Mouse (Mus musculus) lung, postnatal 0 days (tissue): ENCODE results near the gene Kdelc1. TPM values are rescaled to one million over a fixed set of nuclear protein-coding genes. Genes with fewer than 3 reads are reported as not detected.

Experiments used
- ATAC-seq: fragments of 200-750 bp; cut with Nextera tagmentation; 2 replicates; pipeline ENCODE4 v1.8.0; 2017; ENCODE audit warnings: moderate library complexity
- DNase-seq: peaks from one replicate; pipeline ENCODE4 v3.0.0-alpha.2; 2016; ENCODE audit warnings: low spot score
- H3K27ac ChIP-seq: fragments of 300-500 bp; sonication (generic); 2 replicates; pipeline ENCODE4 v1.5.1; 2014; ENCODE audit warnings: antibody characterized with exemption, mild to moderate bottlenecking, low read length, mixed read lengths
- H3K27me3 ChIP-seq: fragments of 300-500 bp; sonication (generic); replicated peaks from 2 replicates; pipeline ENCODE4 v1.6.1; 2014; ENCODE audit warnings: low read length, mixed read lengths; ENCODE audit not compliant: insufficient read depth
- H3K36me3 ChIP-seq: fragments of 300-500 bp; sonication (generic); 2 replicates; pipeline ENCODE4 v1.6.1; 2014; ENCODE audit warnings: low read length, mixed read lengths; ENCODE audit not compliant: insufficient read depth
- H3K4me1 ChIP-seq: fragments of 300-500 bp; sonication (generic); 2 replicates; pipeline ENCODE4 v1.6.1; 2014; ENCODE audit warnings: antibody characterized with exemption, low read depth, low read length, mixed read lengths; ENCODE audit not compliant: insufficient read depth
- H3K4me2 ChIP-seq: fragments of 300-500 bp; sonication (generic); replicated peaks from 2 replicates; pipeline ENCODE4 v1.6.1; 2014; ENCODE audit warnings: low read depth, mild to moderate bottlenecking, low read length, moderate library complexity, mixed read lengths
- H3K4me3 ChIP-seq: fragments of 300-500 bp; sonication (generic); 2 replicates; pipeline ENCODE4 v1.5.1; 2014; ENCODE audit warnings: low read depth, low read length
- H3K9ac ChIP-seq: fragments of 300-500 bp; sonication (generic); replicated peaks from 2 replicates; pipeline ENCODE4 v1.6.1; 2014; ENCODE audit warnings: low read depth, mild to moderate bottlenecking
- H3K9me3 ChIP-seq: fragments of 300-500 bp; sonication (generic); 2 replicates; pipeline ENCODE4 v1.6.1; 2016; ENCODE audit warnings: low read length, mixed read lengths
- CTCF ChIP-seq: IDR thresholded peaks from 2 replicates; pipeline ENCODE4 v1.5.1; 2016; ENCODE audit warnings: antibody characterized with exemption, mild to moderate bottlenecking
- EP300 ChIP-seq: IDR thresholded peaks from 2 replicates; pipeline ENCODE4 v1.6.1; 2016; ENCODE audit warnings: antibody characterized with exemption, mild to moderate bottlenecking, control low read depth
- WGBS: fragments of 180-500 bp; shearing (Covaris S2); extraction: QIAGEN DNeasy Blood & Tissue Kit; methylation state at CpG from one replicate; pipeline ENCODE4 v1.1.7; 2014; 5-methylcytosine and 5-hydroxymethylcytosine counted together
- polyA plus RNA-seq: library from polyadenylated mRNA; unstranded; fragments of >200 nt; fragmentation: Nextera tagmentation; extraction: Ambion mirVana; gene quantifications from 2 replicates; pipeline ENCODE4 v1.2.1, GENCODE M21; 2015

The Kdelc1 gene
- polyA plus RNA-seq, 1 experiment from 2014 or later: 26.5 TPM

DNA sequence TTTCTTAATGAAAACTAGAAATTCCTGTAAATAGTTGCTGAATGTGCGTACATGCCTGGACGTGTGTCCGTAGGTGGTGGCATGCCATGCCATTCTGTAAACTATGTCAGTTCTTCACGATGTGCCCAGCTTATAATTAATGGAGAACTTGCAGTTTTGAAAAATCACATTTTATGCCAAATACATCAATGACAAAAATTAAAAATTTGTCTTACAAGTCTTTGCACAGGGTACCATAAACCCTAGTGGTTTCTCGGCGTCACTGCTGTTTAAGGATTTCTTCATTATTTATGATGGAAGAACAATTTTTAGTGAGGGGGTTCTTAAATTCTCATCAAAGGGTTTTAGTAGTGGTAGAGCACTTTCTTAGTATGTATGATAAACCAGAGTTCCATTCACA is 30.1 kb upstream of the Kdelc1 start:
- no peak overlapping the region for H3K27ac ChIP-seq
- H3K9me3 ChIP-seq: no peaks in the 10 kb centered on the region
- peak overlapping the region; percentile 75 for H3K4me2 ChIP-seq
- ATAC-seq (no peak), DNase-seq (peak; percentile 29)
- H3K36me3 ChIP-seq: no peaks in the 10 kb centered on the region
- peak overlapping the region; percentile 92; the same call in 1 of the 2 replicates for H3K9ac ChIP-seq
- WGBS: 15% methylated on average over 6 of the region's 6 CpGs
- H3K4me1 ChIP-seq: no peaks in the 10 kb centered on the region
- TF ChIP-seq CTCF (peak; percentile 43), EP300 (no peak)
- peak overlapping the region; percentile 79 for H3K4me3 ChIP-seq
- no peaks in the 10 kb centered on the region for H3K27me3 ChIP-seq

DNA sequence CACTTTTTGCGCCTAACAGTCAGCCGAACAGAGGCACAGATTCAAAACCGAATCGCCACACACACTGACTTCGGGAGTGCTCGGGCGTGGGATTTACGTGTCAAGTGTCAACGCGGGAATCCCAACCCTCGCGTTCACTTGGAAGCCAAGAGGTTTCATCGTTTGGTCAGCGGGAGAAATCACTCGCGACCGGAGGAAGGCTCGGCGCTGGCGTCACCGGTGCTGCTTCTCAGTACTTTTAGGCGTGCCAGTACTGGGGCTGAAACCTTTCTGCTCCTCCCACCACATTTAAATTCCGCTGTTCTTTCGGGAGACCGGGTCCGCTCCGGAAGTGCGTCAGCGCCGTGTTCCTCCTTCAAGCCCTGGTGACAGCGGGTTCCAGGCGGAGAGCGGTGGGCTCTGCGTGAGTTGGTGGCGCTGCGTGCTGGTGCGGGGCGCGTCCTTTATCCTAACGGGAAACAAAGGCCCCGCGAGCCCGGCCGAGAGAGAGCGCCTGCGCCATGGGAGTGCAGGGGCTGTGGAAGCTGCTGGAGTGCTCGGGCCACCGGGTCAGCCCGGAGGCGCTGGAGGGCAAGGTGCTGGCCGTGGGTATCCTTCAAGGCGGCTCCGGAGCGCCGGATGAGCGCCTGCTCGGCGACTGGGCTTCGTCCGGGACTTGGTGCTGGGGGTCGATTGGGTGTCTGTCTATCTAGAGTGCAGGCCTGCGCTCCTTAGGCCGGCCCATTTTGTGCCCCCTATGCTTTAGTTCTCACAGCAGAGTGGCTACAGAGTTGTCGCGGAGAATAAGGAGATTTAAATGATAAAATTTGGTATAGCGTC is 29.2 kb upstream of the Kdelc1 start, which contains the start of gene Ercc5:
TSS of gene Ercc5 (plus strand) at position 182 of the 819 bp plus-strand sequence.
- H3K4me1 ChIP-seq: no peaks in the 10 kb centered on the region
- no peaks in the 10 kb centered on the region for H3K27me3 ChIP-seq
- ATAC-seq (peak; percentile 97), DNase-seq (peak; percentile 98)
- TF ChIP-seq CTCF (peak; percentile 1; the same call in 1 of the 2 replicates), EP300 (peak; percentile 55; the same call in 1 of the 2 replicates)
- peak within 1 kb of the TSS; percentile 79 for H3K4me3 ChIP-seq
- no peaks in the 10 kb centered on the region for H3K9me3 ChIP-seq
- H3K36me3 ChIP-seq: 0 out of 2 replicates have a peak, but pooled peaks cover 5% of the 10 kb centered on the region
- H3K27ac ChIP-seq: peak within 1 kb of the TSS; percentile 97
- H3K4me2 ChIP-seq: peak within 1 kb of the TSS; percentile 75
- peak within 1 kb of the TSS; percentile 92 for H3K9ac ChIP-seq
- 1% methylated on average over 65 of the region's 66 CpGs for WGBS

DNA sequence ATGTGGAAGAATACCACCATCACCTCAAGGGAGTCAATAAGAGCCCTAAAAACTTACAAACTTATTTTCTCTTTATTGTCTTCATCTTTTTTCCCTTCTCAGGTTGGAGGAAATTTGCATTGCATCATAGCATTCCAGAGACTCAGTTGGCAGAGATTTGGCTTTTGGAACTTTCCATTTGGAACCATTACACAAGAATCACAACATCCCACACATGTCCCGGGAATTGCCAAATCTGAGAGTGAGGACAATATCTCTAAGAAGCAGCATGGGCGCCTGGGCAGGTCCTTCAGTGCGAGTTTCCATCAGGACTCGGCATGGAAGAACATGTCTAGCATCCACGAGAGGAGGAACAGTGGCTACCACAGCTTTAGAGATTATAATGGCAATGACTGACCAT is 24.1 kb upstream of the Kdelc1 start:
- TF ChIP-seq CTCF (no peak), EP300 (no peak)
- ATAC-seq (no peak), DNase-seq (no peak)
- H3K9me3 ChIP-seq: no peaks in the 10 kb centered on the region
- H3K4me2 ChIP-seq: no peak overlapping the region
- H3K36me3 ChIP-seq: 0 out of 2 replicates have a peak, but pooled peaks cover 10% of the 10 kb centered on the region
- H3K27ac ChIP-seq: no peak overlapping the region
- H3K4me1 ChIP-seq: no peaks in the 10 kb centered on the region
- H3K9ac ChIP-seq: no peak overlapping the region
- no peaks in the 10 kb centered on the region for H3K27me3 ChIP-seq
- WGBS: 83% methylated on average over 5 of the region's 5 CpGs
- no peak overlapping the region for H3K4me3 ChIP-seq

DNA sequence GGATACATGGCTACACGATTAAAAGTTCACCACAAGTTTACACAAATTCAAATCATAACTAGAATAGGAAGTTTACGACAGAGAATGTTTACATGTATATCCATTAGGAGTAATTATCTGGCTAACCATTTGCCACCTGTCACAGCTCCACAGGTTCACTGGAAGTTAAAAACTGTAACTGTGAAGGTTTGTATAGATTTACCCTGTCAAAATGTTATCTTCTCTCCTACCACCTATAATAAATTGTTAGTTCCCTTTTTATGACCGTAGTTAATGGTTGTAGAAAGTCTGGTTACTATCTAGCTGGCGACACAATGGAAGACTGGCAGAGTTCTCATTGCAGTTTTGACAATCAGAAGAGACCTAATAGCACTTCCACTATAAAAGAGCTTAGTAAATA is 21.6 kb upstream of the Kdelc1 start:
- H3K4me3 ChIP-seq: no peak overlapping the region
- 0 out of 2 replicates have a peak, but pooled peaks cover 13% of the 10 kb centered on the region for H3K36me3 ChIP-seq
- H3K4me1 ChIP-seq: no peaks in the 10 kb centered on the region
- H3K27me3 ChIP-seq: no peaks in the 10 kb centered on the region
- H3K9ac ChIP-seq: no peak overlapping the region
- no peak for TF ChIP-seq EP300
- TF ChIP-seq CTCF: no peak
- no peak overlapping the region for H3K4me2 ChIP-seq
- H3K9me3 ChIP-seq: no peaks in the 10 kb centered on the region
- ATAC-seq (no peak), DNase-seq (no peak)
- no peak overlapping the region for H3K27ac ChIP-seq
- WGBS: 52% methylated on average over 4 of the region's 4 CpGs

DNA sequence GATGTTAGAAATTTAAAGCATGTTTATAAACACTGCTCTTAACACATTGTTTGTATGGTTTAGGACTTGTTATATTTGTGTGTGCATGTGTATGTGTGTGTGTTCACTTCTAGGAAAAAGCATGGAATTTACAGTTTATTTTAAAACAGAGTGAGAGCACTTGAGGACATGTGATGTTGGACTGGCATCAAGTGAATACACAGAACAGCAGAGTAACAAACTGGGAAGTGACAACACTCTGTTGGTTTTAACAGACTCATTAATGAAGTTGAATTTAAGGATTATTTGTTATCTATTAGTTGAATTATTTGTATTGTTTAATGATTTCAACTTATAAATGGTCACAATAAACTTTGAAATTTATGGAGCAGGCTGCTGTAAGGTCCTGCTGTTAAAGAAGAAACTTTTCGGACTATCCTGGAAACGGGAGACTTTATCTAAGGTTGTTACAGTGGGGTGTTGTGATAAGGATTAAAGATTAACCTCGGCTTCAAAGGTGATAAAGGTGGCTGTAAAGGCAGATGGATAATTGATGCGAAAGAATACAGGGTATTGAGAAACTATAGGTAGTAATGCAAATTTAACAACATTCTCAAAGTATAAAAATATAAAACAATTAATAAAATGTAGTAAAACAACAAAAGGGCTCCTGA is 11.4 kb upstream of the Kdelc1 start:
- DNase-seq (no peak), ATAC-seq (no peak)
- Histone ChIP-seq H3K4me2 (no peak overlapping the region), H3K4me1 (no peaks in the 10 kb centered on the region), H3K27ac (no peak overlapping the region), H3K36me3 (peaks cover 7% of the 10 kb centered on the region; the same call in 1 of the 2 replicates), H3K4me3 (no peak overlapping the region), H3K9me3 (no peaks in the 10 kb centered on the region), H3K27me3 (no peaks in the 10 kb centered on the region), H3K9ac (no peak overlapping the region)
- 55% methylated on average over 4 of the region's 4 CpGs for WGBS
- TF ChIP-seq EP300: no peak
- TF ChIP-seq CTCF: no peak

DNA sequence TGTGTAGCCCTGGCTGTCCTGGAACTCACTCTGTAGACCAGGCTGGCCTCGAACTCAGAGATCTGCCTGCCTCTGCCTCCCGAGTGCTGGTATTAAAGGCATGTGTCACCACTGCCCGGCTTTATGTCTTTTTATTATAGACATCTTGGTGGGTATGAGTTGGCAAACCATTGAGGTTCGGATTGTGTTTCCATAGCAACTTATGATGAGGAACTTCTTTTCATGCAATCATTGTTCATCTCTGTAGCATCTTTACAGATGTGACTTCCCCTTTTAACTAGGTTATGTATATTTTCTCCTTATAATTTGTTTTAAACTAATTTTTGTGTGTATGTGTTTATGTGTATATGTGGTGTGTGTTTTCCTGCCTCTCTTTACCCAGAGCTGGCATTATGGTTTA is 7.0 kb upstream of the Kdelc1 start:
- Histone ChIP-seq H3K9me3 (no peaks in the 10 kb centered on the region), H3K27me3 (no peaks in the 10 kb centered on the region), H3K9ac (no peak overlapping the region), H3K27ac (no peak overlapping the region), H3K4me2 (no peak overlapping the region), H3K4me1 (no peaks in the 10 kb centered on the region), H3K4me3 (no peak overlapping the region), H3K36me3 (peaks cover 7% of the 10 kb centered on the region; the same call in 1 of the 2 replicates)
- DNase-seq: no peak
- WGBS: 90% methylated on average over 4 of the region's 4 CpGs
- ATAC-seq: no peak
- TF ChIP-seq EP300 (no peak), CTCF (no peak)
